Mouse (Mus musculus) liver, embryonic 16.5 days (tissue): ENCODE results near the gene Mis12. TPM values are rescaled to one million over a fixed set of nuclear protein-coding genes. Genes with fewer than 3 reads are reported as not detected.
A peak's percentile ranks its signal among the peaks of the same experiment; 100 is the strongest.

Experiments used
- ATAC-seq: fragments of 200-750 bp; cut with Nextera tagmentation; 2 replicates; pipeline ENCODE4 v1.8.0; 2017; ENCODE audit warnings: low read depth, mild to moderate bottlenecking, moderate number of reproducible peaks, moderate library complexity
- H3K27ac ChIP-seq: fragments of 300-500 bp; sonication (generic); 2 replicates; pipeline ENCODE4 v1.5.1; 2014; ENCODE audit warnings: mild to moderate bottlenecking, low read length
- H3K27me3 ChIP-seq: fragments of 300-500 bp; sonication (generic); 2 replicates; pipeline ENCODE4 v1.6.1; 2014; ENCODE audit warnings: low read depth, low read length, mixed read lengths; ENCODE audit not compliant: control insufficient read depth, insufficient read depth
- H3K36me3 ChIP-seq: fragments of 300-500 bp; sonication (generic); 2 replicates; pipeline ENCODE4 v1.6.1; 2014; ENCODE audit warnings: mild to moderate bottlenecking; ENCODE audit not compliant: control insufficient read depth, insufficient read depth
- H3K4me1 ChIP-seq: fragments of 300-500 bp; sonication (generic); 2 replicates; pipeline ENCODE4 v1.6.1; 2014; ENCODE audit warnings: low read depth, low read length, mixed read lengths; ENCODE audit not compliant: control insufficient read depth
- H3K4me2 ChIP-seq: fragments of 300-500 bp; sonication (generic); 2 replicates; pipeline ENCODE4 v1.6.1; 2014; ENCODE audit warnings: low read depth, low read length, mixed read lengths
- H3K4me3 ChIP-seq: fragments of 300-500 bp; sonication (generic); 2 replicates; pipeline ENCODE4 v1.5.1; 2014; ENCODE audit warnings: low read depth, mild to moderate bottlenecking, low read length
- H3K9ac ChIP-seq: fragments of 300-500 bp; sonication (generic); 2 replicates; pipeline ENCODE4 v1.6.1; 2014; ENCODE audit warnings: low read depth, low read length
- H3K9me3 ChIP-seq: fragments of 300-500 bp; sonication (generic); replicated peaks from 2 replicates; pipeline ENCODE4 v1.6.1; 2016; ENCODE audit warnings: low read length; ENCODE audit not compliant: control insufficient read depth
- WGBS: fragments of 180-500 bp; shearing (Covaris S2); extraction: QIAGEN DNeasy Blood & Tissue Kit; methylation state at CpG from one replicate; pipeline ENCODE4 v1.1.7; 2014; ENCODE audit not compliant: insufficient replicate concordance; 5-methylcytosine and 5-hydroxymethylcytosine counted together
- polyA plus RNA-seq: library from polyadenylated mRNA; unstranded; fragments of >200 nt; fragmentation: Nextera tagmentation; extraction: Ambion mirVana; gene quantifications from 2 replicates; pipeline ENCODE4 v1.2.1, GENCODE M21; 2015

Gene Mis12
- polyA plus RNA-seq, 1 experiment from 2014 or later, result 24.1 TPM

- H3K9ac ChIP-seq, result no peak overlapping the region
- H3K27ac ChIP-seq, result no peak overlapping the region
- WGBS, result 22% methylated on average over 26 of the region's 26 CpGs
- no peaks in the 10 kb centered on the region for H3K9me3 ChIP-seq
- H3K4me3 ChIP-seq, result peak overlapping the region; percentile 33
- H3K27me3 ChIP-seq, result peaks cover 13% of the 10 kb centered on the region
- H3K4me1 ChIP-seq, result no peaks in the 10 kb centered on the region; the same call in none of the 2 replicates
- H3K36me3 ChIP-seq, result peaks cover 6% of the 10 kb centered on the region
- no peak for ATAC-seq
- peak overlapping the region; percentile 33 for H3K4me2 ChIP-seq
Observed at GRCm38 (mm10) chr11:71032491-71033162, 13.2 kb downstream of the Mis12 start.

- peaks cover 13% of the 10 kb centered on the region for H3K27me3 ChIP-seq
- H3K4me1 ChIP-seq, result no peaks in the 10 kb centered on the region; the same call in none of the 2 replicates
- ATAC-seq, result peak; percentile 37; the same call in 1 of the 2 replicates
- H3K9ac ChIP-seq, result no peak within 1 kb of the TSS
- no peaks in the 10 kb centered on the region for H3K9me3 ChIP-seq
- H3K27ac ChIP-seq, result no peak within 1 kb of the TSS
- H3K4me3 ChIP-seq, result peak within 1 kb of the TSS; percentile 33
- WGBS, result 2% methylated on average over 28 of the region's 31 CpGs
- H3K4me2 ChIP-seq, result peak within 1 kb of the TSS; percentile 33
- H3K36me3 ChIP-seq, result no peaks in the 10 kb centered on the region; the same call in 1 of the 2 replicates
Observed at GRCm38 (mm10) chr11:71033163-71033761, 13.9 kb downstream of the Mis12 start, which contains the start of gene 6330403K07Rik. Gene 6330403K07Rik, minus strand, starts transcription at chr11:71033513.

GRCm38 (mm10) chr11:71039526-71040298 lies 20.3 kb downstream of the Mis12 start:
- ATAC-seq, result no peak
- no peak overlapping the region for H3K27ac ChIP-seq
- WGBS, result 82% methylated on average over 5 of the region's 5 CpGs

GRCm38 (mm10) chr11:71052554-71052953 lies 33.1 kb downstream of the Mis12 start:
- ATAC-seq, result no peak
- WGBS, result 3% methylated on average over 1 of the region's 1 CpGs
- H3K27me3 ChIP-seq, result no peaks in the 10 kb centered on the region

More at GRCm38 (mm10) chr11:71039526-71040298, 20.3 kb downstream of the Mis12 start:
- Histone ChIP-seq H3K4me3 (no peak overlapping the region), H3K9ac (no peak overlapping the region), H3K36me3 (no peaks in the 10 kb centered on the region), H3K9me3 (no peaks in the 10 kb centered on the region), H3K27me3 (no peaks in the 10 kb centered on the region), H3K4me1 (no peaks in the 10 kb centered on the region), H3K4me2 (no peak overlapping the region)

GRCm38 (mm10) chr11:71076342-71076741 lies 56.9 kb downstream of the Mis12 start:
- 37% methylated on average over 1 of the region's 1 CpGs for WGBS
- H3K27me3 ChIP-seq, result no peaks in the 10 kb centered on the region
- H3K4me2 ChIP-seq, result no peak overlapping the region
- no peak overlapping the region for H3K27ac ChIP-seq
- H3K9ac ChIP-seq, result no peak overlapping the region
- ATAC-seq, result no peak
- H3K4me3 ChIP-seq, result no peak overlapping the region
- H3K9me3 ChIP-seq, result no peaks in the 10 kb centered on the region; the same call in 1 of the 2 replicates
- no peaks in the 10 kb centered on the region for H3K4me1 ChIP-seq
- no peaks in the 10 kb centered on the region for H3K36me3 ChIP-seq

More at GRCm38 (mm10) chr11:71052554-71052953, 33.1 kb downstream of the Mis12 start:
- no peaks in the 10 kb centered on the region for H3K4me1 ChIP-seq
- no peaks in the 10 kb centered on the region for H3K9me3 ChIP-seq
- H3K9ac ChIP-seq, result no peak overlapping the region
- H3K27ac ChIP-seq, result no peak overlapping the region
- no peak overlapping the region for H3K4me2 ChIP-seq
- no peak overlapping the region for H3K4me3 ChIP-seq
- H3K36me3 ChIP-seq, result no peaks in the 10 kb centered on the region

Other genes starting within 250 kb of the Mis12 start
- 0.57 and 1.0 TPM in 2 replicates for gene Scimp, start 207.0 kb upstream of the Mis12 start, polyA plus RNA-seq
- gene Rabep1, start 174.8 kb upstream of the Mis12 start, polyA plus RNA-seq, result 11.6 and 11.8 TPM in 2 replicates
- 52.4 and 53.0 TPM in 2 replicates for gene Nup88, start 49.6 kb upstream of the Mis12 start, polyA plus RNA-seq
- 75.4 and 81.1 TPM in 2 replicates for gene Rpain, start 49.4 kb upstream of the Mis12 start, polyA plus RNA-seq
- gene C1qbp, start 36.6 kb upstream of the Mis12 start, polyA plus RNA-seq, result 134 and 151 TPM in 2 replicates
- 5.4 and 7.1 TPM in 2 replicates for gene Dhx33, start 15.2 kb upstream of the Mis12 start, polyA plus RNA-seq
- 44.9 and 46.6 TPM in 2 replicates for gene Derl2, start 230 bp downstream of the Mis12 start, polyA plus RNA-seq
- 1.6 and 1.8 TPM in 2 replicates for gene 6330403K07Rik, start 13.9 kb downstream of the Mis12 start, polyA plus RNA-seq
- gene Nlrp1a, start 125.1 kb downstream of the Mis12 start, polyA plus RNA-seq, result 0.18 and 0.32 TPM in 2 replicates
- gene Nlrp1b, start 211.1 kb downstream of the Mis12 start, polyA plus RNA-seq, result 0.04 TPM in 1 of 2 replicates, not detected in the other